ENCODE assay signal across 30 mouse cellular contexts in genomic region chr4:98486475-98486874, GRCm38 (mm10).
DNase-seq lines count a peak whose midpoint lies in the region; ATAC-seq and TF ChIP-seq lines count a peak whose summit lies in the region.
"Had no signal": no experiment of that assay in that cellular context is flagged by ENCODE, and none has a peak within 500 bp of the region (broad histone marks: within the 10 kb centered on the region; RNA-seq: fewer than 3 reads in every experiment).

No protein-coding gene starts in this region.

- no peak overlapping the region for H3K9ac ChIP-seq in liver, embryonic 12.5 days
- no peak overlapping the region for H3K9ac ChIP-seq in forebrain, embryonic 15.5 days (replicated peaks)
- H3K9ac ChIP-seq: forebrain, embryonic 12.5 days; heart, embryonic 15.5 days; kidney, embryonic 15.5 days; limb, embryonic 15.5 days; midbrain, embryonic 15.5 days; neural tube, embryonic 13.5 days; stomach, embryonic 15.5 days had no signal

- no peaks in the 10 kb centered on the region for H3K4me1 ChIP-seq in liver, embryonic 12.5 days
- H3K4me1 ChIP-seq in forebrain, embryonic 15.5 days: no peaks in the 10 kb centered on the region
- H3K4me1 ChIP-seq: forebrain, embryonic 12.5 days; heart, embryonic 10.5 days; kidney, embryonic 15.5 days; limb, embryonic 10.5 days; limb, embryonic 15.5 days; midbrain, embryonic 15.5 days; neural tube, embryonic 13.5 days; stomach, embryonic 15.5 days had no signal

- no peaks in the 10 kb centered on the region for H3K27me3 ChIP-seq in liver, embryonic 12.5 days (replicated peaks)
- H3K27me3 ChIP-seq in forebrain, embryonic 15.5 days: no peaks in the 10 kb centered on the region
- H3K27me3 ChIP-seq: forebrain, embryonic 12.5 days; heart, embryonic 15.5 days; kidney, embryonic 15.5 days; limb, embryonic 15.5 days; midbrain, embryonic 15.5 days; neural tube, embryonic 13.5 days; stomach, embryonic 15.5 days had no signal

- no peak overlapping the region for H3K4me3 ChIP-seq in layer of hippocampus, adult 2 months
- H3K4me3 ChIP-seq in liver, embryonic 12.5 days: no peak overlapping the region
- H3K4me3 ChIP-seq in forebrain, embryonic 15.5 days: no peak overlapping the region
- H3K4me3 ChIP-seq: erythroblast, embryonic 14.5 days; forebrain, embryonic 12.5 days; heart, embryonic 10.5 days; heart, embryonic 15.5 days; kidney, embryonic 15.5 days; limb, embryonic 10.5 days; limb, embryonic 15.5 days; midbrain, embryonic 15.5 days; myocyte; neural tube, embryonic 13.5 days; stomach, embryonic 15.5 days had no signal

- H3K4me2 ChIP-seq in liver, embryonic 12.5 days: no peak overlapping the region
- no peak overlapping the region for H3K4me2 ChIP-seq in forebrain, embryonic 15.5 days (replicated peaks)
- H3K4me2 ChIP-seq: forebrain, embryonic 12.5 days; heart, embryonic 15.5 days; kidney, embryonic 15.5 days; limb, embryonic 15.5 days; midbrain, embryonic 15.5 days; neural tube, embryonic 13.5 days; stomach, embryonic 15.5 days had no signal

- no peak overlapping the region for H3K27ac ChIP-seq in layer of hippocampus, adult 2 months
- H3K27ac ChIP-seq in liver, embryonic 12.5 days: no peak overlapping the region
- H3K27ac ChIP-seq in forebrain, embryonic 15.5 days (replicated peaks): no peak overlapping the region
- H3K27ac ChIP-seq: forebrain, embryonic 12.5 days; heart, embryonic 10.5 days; heart, embryonic 15.5 days; kidney, embryonic 15.5 days; limb, embryonic 10.5 days; limb, embryonic 15.5 days; midbrain, embryonic 15.5 days; neural tube, embryonic 13.5 days; stomach, embryonic 15.5 days had no signal

- DNase-seq in layer of hippocampus, adult 2 months (ENCODE audit: low spot score in 2 of 2): no peak
- no peak for DNase-seq in layer of hippocampus, postnatal 10 days (ENCODE audit: low spot score in 2 of 2)
- peak; percentile 23 for DNase-seq in NIH3T3 (ENCODE audit: low read depth)
- no peak for DNase-seq in ovary, postnatal 10 days (ENCODE audit: low spot score)
- DNase-seq in urinary bladder, postnatal 25 days (ENCODE audit: low spot score): no peak
- DNase-seq: adrenal gland, postnatal 10 days; cerebellum, adult 18-20 months; cerebellum, postnatal 14 days; gastrocnemius, postnatal 10 days; kidney, adult 18-20 months; kidney, postnatal 36 days; lung, postnatal 4 days; retina, postnatal 1 day; right cerebral cortex, postnatal 25 days; thymus, postnatal 14 days had no signal

- 18% methylated on average over 3 of the region's 3 CpGs for WGBS in liver, embryonic 12.5 days (ENCODE audit: insufficient replicate concordance)
- 81% methylated on average over 3 of the region's 3 CpGs for WGBS in forebrain, embryonic 15.5 days

- peak; percentile 34 for TF ChIP-seq CTCF in layer of hippocampus, adult 2 months (conservative IDR thresholded peaks at IDR 0.05)

- ATAC-seq in liver, embryonic 12.5 days: peak; percentile 82
- peak; percentile 96 for ATAC-seq in megakaryocyte progenitor cell, adult 5-6 weeks (replicated peaks; ENCODE audit: poor library complexity)
- no peak for ATAC-seq in forebrain, embryonic 15.5 days (replicated peaks)
- ATAC-seq: hindbrain, embryonic 16.5 days; midbrain, embryonic 15.5 days had no signal

- no peaks in the 10 kb centered on the region for H3K9me3 ChIP-seq in liver, embryonic 12.5 days (replicated peaks)
- H3K9me3 ChIP-seq in forebrain, embryonic 15.5 days: no peaks in the 10 kb centered on the region
- H3K9me3 ChIP-seq: forebrain, embryonic 12.5 days; heart, embryonic 10.5 days; heart, embryonic 15.5 days; kidney, embryonic 15.5 days; limb, embryonic 10.5 days; limb, embryonic 15.5 days; midbrain, embryonic 15.5 days; neural tube, embryonic 13.5 days; stomach, embryonic 15.5 days had no signal

- H3K36me3 ChIP-seq in liver, embryonic 12.5 days: no peaks in the 10 kb centered on the region
- H3K36me3 ChIP-seq in forebrain, embryonic 15.5 days: no peaks in the 10 kb centered on the region
- H3K36me3 ChIP-seq: forebrain, embryonic 12.5 days; heart, embryonic 10.5 days; heart, embryonic 15.5 days; limb, embryonic 10.5 days; limb, embryonic 15.5 days; midbrain, embryonic 15.5 days; neural tube, embryonic 13.5 days had no signal
